Mouse (Mus musculus) myocyte (in vitro differentiated cells): ENCODE data around the gene Hbs1l. TPM values are rescaled to one million over a fixed set of nuclear protein-coding genes. Genes with fewer than 3 reads are reported as not detected.

Experiments
- H3K27me3 ChIP-seq: one replicate; pipeline ENCODE4 v1.6.1; 2011; ENCODE audit not compliant: control insufficient read depth, insufficient read depth, insufficient read length
- H3K36me3 ChIP-seq: one replicate; pipeline ENCODE4 v1.6.1; 2011; ENCODE audit not compliant: control insufficient read depth, insufficient read depth
- H3K4me2 ChIP-seq: one replicate; pipeline ENCODE4 v1.6.1; 2011; ENCODE audit warnings: low read depth, control low read depth
- H3K4me3 ChIP-seq: one replicate; pipeline ENCODE4 v1.5.1; 2011; ENCODE audit warnings: mild to moderate bottlenecking, control low read depth, moderate library complexity
- H3K79me2 ChIP-seq: one replicate; pipeline ENCODE4 v1.6.1; 2011; ENCODE audit not compliant: control insufficient read depth, insufficient read depth
- H3ac ChIP-seq: one replicate; pipeline ENCODE4 v1.6.1; 2011; ENCODE audit not compliant: control insufficient read depth, insufficient read length
- CEBPB ChIP-seq: IDR thresholded peaks from 2 replicates; pipeline ENCODE4 v1.6.1; 2011; ENCODE audit warnings: mild to moderate bottlenecking, moderate library complexity; ENCODE audit not compliant: poor library complexity, insufficient read depth, severe bottlenecking
- E2F4 ChIP-seq: IDR thresholded peaks from one replicate; pipeline ENCODE4 v1.6.1; 2011; ENCODE audit warnings: mild to moderate bottlenecking, control low read depth, moderate library complexity; ENCODE audit not compliant: insufficient read depth
- MAX ChIP-seq: IDR thresholded peaks from one replicate; pipeline ENCODE4 v1.6.1; 2011; ENCODE audit warnings: low read depth, mild to moderate bottlenecking, control low read depth
- MYOD1 ChIP-seq, 3 experiments: IDR thresholded peaks; one replicate each; pipeline ENCODE4 v1.6.1; 2011; ENCODE audit warnings: control low read depth in 2 of 3, low read depth in 2 of 3, mild to moderate bottlenecking in 2 of 3, moderate library complexity in 1 of 3; ENCODE audit not compliant: insufficient read length in 2 of 3, control insufficient read depth in 1 of 3
- MYOG ChIP-seq, 3 experiments: IDR thresholded peaks; one replicate each; pipeline ENCODE4 v1.6.1; 2011; ENCODE audit warnings: control low read depth in 2 of 3, low read depth in 2 of 3, mild to moderate bottlenecking in 2 of 3; ENCODE audit not compliant: insufficient read length in 2 of 3, control insufficient read depth in 1 of 3, insufficient read depth in 1 of 3
- POLR2A ChIP-seq: IDR thresholded peaks from one replicate; pipeline ENCODE4 v1.6.1; 2011; ENCODE audit warnings: low read depth, mild to moderate bottlenecking, control low read depth, moderate library complexity; ENCODE audit not compliant: insufficient read length
- POLR2AphosphoS2 ChIP-seq: IDR thresholded peaks from one replicate; pipeline ENCODE4 v1.6.1; 2011; ENCODE audit warnings: low read depth, control low read depth; ENCODE audit not compliant: insufficient read length
- REST ChIP-seq: IDR thresholded peaks from one replicate; pipeline ENCODE4 v1.6.1; 2011; ENCODE audit warnings: mild to moderate bottlenecking, control low read depth, moderate library complexity; ENCODE audit not compliant: insufficient read depth, insufficient read length
- SRF ChIP-seq: IDR thresholded peaks from one replicate; pipeline ENCODE4 v1.6.1; 2011; ENCODE audit warnings: low read depth; ENCODE audit not compliant: control insufficient read depth, insufficient read length
- TCF12 ChIP-seq: IDR thresholded peaks from one replicate; pipeline ENCODE4 v1.6.1; 2011; ENCODE audit warnings: mild to moderate bottlenecking, control low read depth; ENCODE audit not compliant: poor library complexity, insufficient read depth, severe bottlenecking
- TCF3 ChIP-seq: IDR thresholded peaks from one replicate; pipeline ENCODE4 v1.6.1; 2011; ENCODE audit warnings: low read depth, control low read depth; ENCODE audit not compliant: insufficient read length
- USF1 ChIP-seq: IDR thresholded peaks from one replicate; pipeline ENCODE4 v1.6.1; 2011; ENCODE audit warnings: low read depth, mild to moderate bottlenecking, control low read depth, moderate library complexity
- polyA plus RNA-seq: library from polyadenylated mRNA; unstranded; fragments of >200 nt; fragmentation: generic; extraction: Trizol; gene quantifications from one replicate; pipeline ENCODE4 v1.2.1, GENCODE M21; 2012; ENCODE audit warnings: missing spikeins

The Hbs1l gene
- polyA plus RNA-seq, 1 experiment, result 50.0 TPM

GRCm38 (mm10) chr10:21382914-21383313 lies 87.1 kb downstream of the Hbs1l start:
- H3ac ChIP-seq, result no peak overlapping the region
- H3K79me2 ChIP-seq, result no peaks in the 10 kb centered on the region
- H3K4me3 ChIP-seq, result no peak overlapping the region
- no peaks in the 10 kb centered on the region for H3K36me3 ChIP-seq
- H3K27me3 ChIP-seq, result peaks cover 8% of the 10 kb centered on the region
- no peak overlapping the region for H3K4me2 ChIP-seq
- TF ChIP-seq E2F4 (no peak), SRF (no peak), MYOG (IDR thresholded peaks at IDR 0.05; ENCODE audit: control insufficient read depth in 1 of 3, insufficient read depth in 1 of 3, insufficient read length in 2 of 3, low read depth in 2 of 3) (no peak)

GRCm38 (mm10) chr10:21385111-21385663 lies 89.4 kb downstream of the Hbs1l start:
- Histone ChIP-seq H3K4me2 (no peak overlapping the region), H3K36me3 (no peaks in the 10 kb centered on the region), H3K79me2 (no peaks in the 10 kb centered on the region), H3K4me3 (no peak overlapping the region), H3K27me3 (peaks cover 8% of the 10 kb centered on the region), H3ac (no peak overlapping the region)
- TF ChIP-seq TCF3, result no peak
- no peak for TF ChIP-seq CEBPB
- TF ChIP-seq MYOG (IDR thresholded peaks at IDR 0.05; ENCODE audit: control insufficient read depth in 1 of 3, insufficient read depth in 1 of 3, insufficient read length in 2 of 3, low read depth in 2 of 3), result no peak
- TF ChIP-seq USF1, result no peak

- TF ChIP-seq CEBPB (no peak), MYOG (IDR thresholded peaks at IDR 0.05; ENCODE audit: control insufficient read depth in 1 of 3, insufficient read depth in 1 of 3, insufficient read length in 2 of 3, low read depth in 2 of 3) (no peak), POLR2A (no peak), REST (no peak), MAX (no peak), E2F4 (no peak), TCF12 (no peak), POLR2AphosphoS2 (no peak), MYOD1 (IDR thresholded peaks at IDR 0.05; ENCODE audit: control insufficient read depth in 1 of 3, insufficient read length in 2 of 3, low read depth in 2 of 3) (no peak), SRF (no peak), USF1 (no peak), TCF3 (no peak)
- Histone ChIP-seq H3K4me2 (no peak overlapping the region), H3K27me3 (no peaks in the 10 kb centered on the region), H3K79me2 (no peaks in the 10 kb centered on the region), H3K4me3 (no peak overlapping the region), H3ac (no peak overlapping the region), H3K36me3 (no peaks in the 10 kb centered on the region)
Measured at GRCm38 (mm10) chr10:21389075-21389474, 93.3 kb downstream of the Hbs1l start.

- Histone ChIP-seq H3K4me2 (no peak overlapping the region), H3K79me2 (no peaks in the 10 kb centered on the region), H3K36me3 (no peaks in the 10 kb centered on the region), H3K27me3 (no peaks in the 10 kb centered on the region), H3ac (no peak overlapping the region), H3K4me3 (no peak overlapping the region)
- TF ChIP-seq USF1 (no peak), POLR2A (no peak), E2F4 (no peak), MYOG (IDR thresholded peaks at IDR 0.05; ENCODE audit: control insufficient read depth in 1 of 3, insufficient read depth in 1 of 3, insufficient read length in 2 of 3, low read depth in 2 of 3) (no peak), MAX (no peak), REST (no peak), CEBPB (no peak), TCF3 (no peak), POLR2AphosphoS2 (no peak), MYOD1 (IDR thresholded peaks at IDR 0.05; ENCODE audit: control insufficient read depth in 1 of 3, insufficient read length in 2 of 3, low read depth in 2 of 3) (no peak), TCF12 (no peak), SRF (no peak)
Measured at GRCm38 (mm10) chr10:21390440-21390839, 94.7 kb downstream of the Hbs1l start.

- Histone ChIP-seq H3K4me2 (no peak overlapping the region), H3K79me2 (no peaks in the 10 kb centered on the region), H3K4me3 (no peak overlapping the region), H3K27me3 (no peaks in the 10 kb centered on the region), H3ac (no peak overlapping the region), H3K36me3 (no peaks in the 10 kb centered on the region)
- TF ChIP-seq MAX (no peak), REST (no peak), MYOD1 (IDR thresholded peaks at IDR 0.05; ENCODE audit: control insufficient read depth in 1 of 3, insufficient read length in 2 of 3, low read depth in 2 of 3) (no peak), POLR2AphosphoS2 (no peak), SRF (no peak), POLR2A (no peak), TCF12 (no peak), TCF3 (no peak), MYOG (IDR thresholded peaks at IDR 0.05; ENCODE audit: control insufficient read depth in 1 of 3, insufficient read depth in 1 of 3, insufficient read length in 2 of 3, low read depth in 2 of 3) (no peak), E2F4 (no peak), USF1 (no peak), CEBPB (no peak)
Measured at GRCm38 (mm10) chr10:21391286-21391685, 95.5 kb downstream of the Hbs1l start.
